Mouse (Mus musculus) 416B (cell line): ENCODE measurements around the gene Ccr1l1.
A peak's percentile ranks its signal among the peaks of the same experiment; 100 is the strongest.
"Not testable (repeated sequence)": the region's sequence is repeated elsewhere in the genome, so short reads cannot be mapped to it uniquely, and the experiment has no call there.

Experiments used
- DNase-seq: peaks from one replicate; pipeline ENCODE4 v3.0.0; 2011; ENCODE audit warnings: low read depth

The Ccr1l1 gene

GRCm38 (mm10) chr9:123978308-123978707, at the start of gene Ccr1l1:
Ccr1l1 (minus strand) TSS chr9:123978408.
- no peak for DNase-seq

- no peak for DNase-seq
Measured at GRCm38 (mm10) chr9:124021672-124022071, 43.5 kb upstream of the Ccr1l1 start, which contains the start of gene Ccr3. Ccr3 (plus strand) TSS chr9:124021972.

- peak; percentile 46 for DNase-seq
Measured at GRCm38 (mm10) chr9:124019887-124020286, 41.7 kb upstream of the Ccr1l1 start.

GRCm38 (mm10) chr9:124016048-124016447, 37.8 kb upstream of the Ccr1l1 start:
- peak; percentile 74 for DNase-seq

- no peak for DNase-seq
Measured at GRCm38 (mm10) chr9:124014985-124015652, 36.9 kb upstream of the Ccr1l1 start.

- DNase-seq = no peak
Measured at GRCm38 (mm10) chr9:124013270-124013669, 35.1 kb upstream of the Ccr1l1 start.

GRCm38 (mm10) chr9:124012691-124013090, 34.5 kb upstream of the Ccr1l1 start:
- DNase-seq = no peak

GRCm38 (mm10) chr9:123999784-124000183, 21.6 kb upstream of the Ccr1l1 start:
- peak; percentile 54 for DNase-seq

- DNase-seq = peak; percentile 85
Measured at GRCm38 (mm10) chr9:123997719-123998118, 19.5 kb upstream of the Ccr1l1 start.

- DNase-seq = peak; percentile 83
Measured at GRCm38 (mm10) chr9:123991312-123991906, 13.2 kb upstream of the Ccr1l1 start.

GRCm38 (mm10) chr9:123989671-123990070, 11.5 kb upstream of the Ccr1l1 start:
- peak; percentile 69 for DNase-seq

- DNase-seq = peak; percentile 95
Measured at GRCm38 (mm10) chr9:123986217-123986616, 8.0 kb upstream of the Ccr1l1 start.

GRCm38 (mm10) chr9:123984943-123985342, 6.7 kb upstream of the Ccr1l1 start:
- DNase-seq = peak; percentile 77

- DNase-seq = no peak
Measured at GRCm38 (mm10) chr9:123982720-123983119, 4.5 kb upstream of the Ccr1l1 start.

- DNase-seq = no peak
Measured at GRCm38 (mm10) chr9:123981909-123982308, 3.7 kb upstream of the Ccr1l1 start.

- not testable (repeated sequence) for DNase-seq
Measured at GRCm38 (mm10) chr9:123980858-123981475, 2.8 kb upstream of the Ccr1l1 start.

- DNase-seq = no peak
Measured at GRCm38 (mm10) chr9:123976876-123977663, 1.1 kb downstream of the Ccr1l1 start.

- DNase-seq = no peak
Measured at GRCm38 (mm10) chr9:123975630-123976029, 2.6 kb downstream of the Ccr1l1 start.

- peak; percentile 91 for DNase-seq
Measured at GRCm38 (mm10) chr9:123968290-123968912, 9.8 kb downstream of the Ccr1l1 start, which contains the start of gene Ccr1. Ccr1 (minus strand) TSS chr9:123968692.

- DNase-seq = not testable (repeated sequence)
Measured at GRCm38 (mm10) chr9:123966858-123967495, 11.2 kb downstream of the Ccr1l1 start.

GRCm38 (mm10) chr9:123964776-123965175, 13.4 kb downstream of the Ccr1l1 start:
- DNase-seq = peak; percentile 87
